Mouse (Mus musculus): ENCODE results near the gene Gm2115. TPM values are rescaled to one million over a fixed set of nuclear protein-coding genes. Genes with fewer than 3 reads are reported as not detected.

The Gm2115 gene
- 0.09 and 0.10 TPM in 2 replicates for polyA plus RNA-seq (2014; fragmentation: Nextera tagmentation; extraction: Ambion mirVana)

DNA sequence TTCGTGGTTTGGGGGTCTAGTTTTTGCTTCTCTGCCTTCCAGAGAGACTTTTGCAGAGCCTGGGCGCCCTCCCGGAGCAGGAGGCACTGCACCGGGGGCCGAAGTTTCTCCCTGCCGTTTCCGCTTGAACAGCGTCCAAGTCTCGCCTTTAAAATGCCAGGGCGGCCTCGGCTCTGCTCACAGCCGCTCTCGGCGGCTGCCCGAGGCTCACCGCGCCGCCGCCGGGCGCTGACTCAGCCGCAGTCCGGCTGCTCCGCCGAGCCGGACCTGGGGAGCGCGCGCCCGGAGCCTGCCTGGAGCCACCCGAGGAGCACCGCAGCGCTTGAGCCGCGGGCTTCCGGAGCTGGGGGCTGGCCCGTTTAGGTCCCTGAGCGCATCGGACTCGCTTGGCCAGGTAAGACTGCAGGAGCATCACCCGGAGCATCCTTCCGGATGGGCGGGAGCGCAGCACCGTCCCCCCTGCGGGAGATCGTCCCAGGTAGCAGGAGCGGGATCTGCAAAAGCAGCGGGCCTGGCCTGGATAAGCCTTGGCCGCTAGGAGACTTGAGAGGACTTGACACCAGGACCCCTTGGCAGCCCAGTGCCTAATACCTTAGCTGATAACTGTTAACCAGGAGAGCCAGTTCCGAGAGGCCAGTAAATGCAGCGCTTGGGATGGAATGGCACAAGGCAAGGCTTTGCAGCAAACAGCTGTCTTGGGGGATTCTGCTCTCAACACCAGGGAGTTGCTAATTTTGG, at the start of gene Gm2115:
Gm2115 (plus strand) TSS at position 159 of the 738 bp plus-strand sequence.
- ATAC-seq (replicated peaks; ENCODE audit: insufficient number of reproducible peaks, low FRiP score, low TSS enrichment), result 0 out of 2 replicates have a peak, but pooled peaks have one; percentile 55
- no peaks in the 10 kb centered on the region for H3K36me3 ChIP-seq (ENCODE audit: control insufficient read depth, insufficient read depth, low read length)
- H3K4me2 ChIP-seq, result peak within 1 kb of the TSS; percentile 85
- WGBS (ENCODE audit: insufficient replicate concordance), result 1% methylated on average over 52 of the region's 52 CpGs
- peak within 1 kb of the TSS; percentile 46 for H3K4me3 ChIP-seq (ENCODE audit: low read depth, low read length)
- H3K27ac ChIP-seq (ENCODE audit: low read depth, low read length), result no peak within 1 kb of the TSS
- H3K27me3 ChIP-seq (ENCODE audit: control insufficient read depth, insufficient read depth, low read length), result peaks cover 20% of the 10 kb centered on the region
- H3K4me1 ChIP-seq (ENCODE audit: control insufficient read depth, insufficient read depth, low read length), result peaks cover 8% of the 10 kb centered on the region; the same call in 1 of the 2 replicates
- no peak within 1 kb of the TSS for H3K9ac ChIP-seq (ENCODE audit: low read depth, low read length)
- H3K9me3 ChIP-seq (replicated peaks; ENCODE audit: control insufficient read depth, low read length), result no peaks in the 10 kb centered on the region

DNA sequence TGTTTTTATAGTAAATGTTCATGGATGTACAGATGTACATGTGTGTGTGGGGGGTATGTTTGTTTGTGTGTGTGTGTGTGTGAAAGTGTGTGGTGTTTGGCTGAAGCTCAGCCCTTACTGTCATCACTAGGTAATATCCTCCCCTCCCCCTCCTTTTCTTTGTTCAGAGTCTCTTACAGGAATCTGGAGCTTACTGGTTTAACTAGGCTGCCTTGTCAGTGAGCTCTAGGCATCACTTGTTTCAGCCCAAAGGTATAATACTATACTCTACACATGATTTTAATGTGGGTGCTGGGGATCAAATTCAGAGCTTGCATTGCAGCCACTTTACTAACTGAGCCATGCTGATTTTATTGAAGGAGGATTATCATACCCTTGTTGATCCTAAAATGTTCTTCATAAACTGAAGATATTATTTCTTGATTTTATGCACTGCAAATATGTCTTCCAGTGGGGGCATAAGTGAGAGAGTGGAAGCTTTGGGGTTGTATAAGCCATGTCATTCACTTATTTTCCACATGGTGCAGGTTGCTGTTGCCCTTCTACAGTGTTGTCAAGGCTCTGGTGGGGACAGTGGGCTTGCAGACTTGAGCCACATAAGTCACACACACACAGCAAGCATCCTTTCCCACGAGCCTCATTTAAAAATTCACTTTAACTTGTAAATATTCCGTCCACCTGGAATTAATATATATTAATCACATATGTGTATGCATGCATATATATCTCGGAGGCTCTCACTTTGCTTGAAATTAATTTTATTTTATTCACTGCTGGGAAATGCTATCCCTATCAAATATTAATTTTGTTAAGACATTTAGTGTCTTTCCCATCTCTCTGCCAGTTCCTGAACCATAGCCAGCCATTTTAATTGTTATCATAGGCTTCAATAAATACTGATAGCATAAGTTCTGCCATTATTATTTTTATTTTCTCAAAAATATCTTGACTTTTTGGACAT, 45.0 kb upstream of the Gm2115 start:
- H3K9me3 ChIP-seq (replicated peaks; ENCODE audit: control insufficient read depth, low read length), result no peaks in the 10 kb centered on the region
- H3K36me3 ChIP-seq (ENCODE audit: control insufficient read depth, insufficient read depth, low read length), result no peaks in the 10 kb centered on the region
- H3K27me3 ChIP-seq (ENCODE audit: control insufficient read depth, insufficient read depth, low read length), result no peaks in the 10 kb centered on the region
- 61% methylated on average over 3 of the region's 3 CpGs for WGBS (ENCODE audit: insufficient replicate concordance)
- H3K4me3 ChIP-seq (ENCODE audit: low read depth, low read length), result no peak overlapping the region
- no peak overlapping the region for H3K4me2 ChIP-seq
- H3K4me1 ChIP-seq (ENCODE audit: control insufficient read depth, insufficient read depth, low read length), result no peaks in the 10 kb centered on the region
- no peak overlapping the region for H3K27ac ChIP-seq (ENCODE audit: low read depth, low read length)
- H3K9ac ChIP-seq (ENCODE audit: low read depth, low read length), result no peak overlapping the region
- ATAC-seq (replicated peaks; ENCODE audit: insufficient number of reproducible peaks, low FRiP score, low TSS enrichment), result no peak

DNA sequence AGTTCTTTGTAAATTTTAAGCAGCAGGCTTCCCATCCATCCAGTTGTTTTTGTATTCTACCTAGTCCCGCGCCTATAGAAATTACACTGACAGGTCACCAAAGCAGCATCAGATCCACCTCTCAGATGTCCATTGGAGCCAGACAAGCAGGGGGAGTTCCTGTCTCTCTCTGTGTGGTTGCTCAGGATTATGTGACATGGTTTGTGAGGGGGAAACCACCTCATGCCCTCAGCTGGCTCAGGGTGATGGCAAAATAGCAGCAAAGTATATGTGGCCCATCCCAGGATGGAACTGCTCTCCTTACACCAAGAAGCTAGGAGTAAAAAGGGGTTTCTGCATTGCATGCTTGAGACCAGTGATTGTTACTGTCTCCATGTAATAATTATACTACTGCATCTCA, 42.3 kb upstream of the Gm2115 start:
- H3K4me3 ChIP-seq (ENCODE audit: low read depth, low read length), result no peak overlapping the region
- H3K4me2 ChIP-seq, result no peak overlapping the region
- H3K9me3 ChIP-seq (replicated peaks; ENCODE audit: control insufficient read depth, low read length), result no peaks in the 10 kb centered on the region
- H3K36me3 ChIP-seq (ENCODE audit: control insufficient read depth, insufficient read depth, low read length), result no peaks in the 10 kb centered on the region
- H3K27ac ChIP-seq (ENCODE audit: low read depth, low read length), result no peak overlapping the region
- 76% methylated on average over 2 of the region's 2 CpGs for WGBS (ENCODE audit: insufficient replicate concordance)
- ATAC-seq (replicated peaks; ENCODE audit: insufficient number of reproducible peaks, low FRiP score, low TSS enrichment), result no peak
- no peaks in the 10 kb centered on the region for H3K4me1 ChIP-seq (ENCODE audit: control insufficient read depth, insufficient read depth, low read length)
- no peaks in the 10 kb centered on the region for H3K27me3 ChIP-seq (ENCODE audit: control insufficient read depth, insufficient read depth, low read length)
- no peak overlapping the region for H3K9ac ChIP-seq (ENCODE audit: low read depth, low read length)

GRCm38 (mm10) chr7:84503163-84503562, 25.6 kb upstream of the Gm2115 start:
- no peak overlapping the region for H3K9ac ChIP-seq (ENCODE audit: low read depth, low read length)
- no peak overlapping the region for H3K4me3 ChIP-seq (ENCODE audit: low read depth, low read length)
- no peaks in the 10 kb centered on the region for H3K36me3 ChIP-seq (ENCODE audit: control insufficient read depth, insufficient read depth, low read length)
- H3K27me3 ChIP-seq (ENCODE audit: control insufficient read depth, insufficient read depth, low read length), result no peaks in the 10 kb centered on the region
- H3K4me2 ChIP-seq, result no peak overlapping the region
- H3K27ac ChIP-seq (ENCODE audit: low read depth, low read length), result no peak overlapping the region
- ATAC-seq (replicated peaks; ENCODE audit: insufficient number of reproducible peaks, low FRiP score, low TSS enrichment), result no peak
- 100% methylated on average over 1 of the region's 1 CpGs for WGBS (ENCODE audit: insufficient replicate concordance)
- no peaks in the 10 kb centered on the region for H3K9me3 ChIP-seq (replicated peaks; ENCODE audit: control insufficient read depth, low read length)
- H3K4me1 ChIP-seq (ENCODE audit: control insufficient read depth, insufficient read depth, low read length), result no peaks in the 10 kb centered on the region

GRCm38 (mm10) chr7:84518533-84519198, 10.1 kb upstream of the Gm2115 start:
- H3K27ac ChIP-seq (ENCODE audit: low read depth, low read length), result no peak overlapping the region
- ATAC-seq (replicated peaks; ENCODE audit: insufficient number of reproducible peaks, low FRiP score, low TSS enrichment), result no peak
- H3K4me3 ChIP-seq (ENCODE audit: low read depth, low read length), result no peak overlapping the region
- H3K36me3 ChIP-seq (ENCODE audit: control insufficient read depth, insufficient read depth, low read length), result no peaks in the 10 kb centered on the region
- no peaks in the 10 kb centered on the region for H3K4me1 ChIP-seq (ENCODE audit: control insufficient read depth, insufficient read depth, low read length)
- H3K9me3 ChIP-seq (replicated peaks; ENCODE audit: control insufficient read depth, low read length), result no peaks in the 10 kb centered on the region; the same call in 1 of the 2 replicates
- no peaks in the 10 kb centered on the region for H3K27me3 ChIP-seq (ENCODE audit: control insufficient read depth, insufficient read depth, low read length)
- H3K9ac ChIP-seq (ENCODE audit: low read depth, low read length), result no peak overlapping the region
- H3K4me2 ChIP-seq, result no peak overlapping the region

DNA sequence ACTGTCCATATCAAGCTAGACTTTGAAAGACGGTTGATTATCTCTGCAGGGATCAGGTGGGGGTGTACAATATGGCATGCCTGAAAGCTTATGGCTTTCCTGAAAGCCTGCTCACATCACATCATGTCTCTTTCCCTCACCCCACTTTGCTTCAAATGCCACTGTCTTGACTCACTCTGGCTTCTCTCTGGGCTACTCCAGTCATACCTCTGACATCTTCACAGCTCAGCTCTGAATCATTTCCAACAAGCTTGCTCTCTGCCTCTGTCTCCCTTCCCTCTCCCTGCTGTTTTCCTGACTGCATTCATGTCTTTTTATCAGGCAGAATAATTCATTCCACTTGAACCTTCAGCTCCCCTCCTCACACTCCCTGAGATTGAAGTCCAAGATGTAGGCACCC, 7.4 kb upstream of the Gm2115 start:
- no peak for ATAC-seq (replicated peaks; ENCODE audit: insufficient number of reproducible peaks, low FRiP score, low TSS enrichment)
- WGBS (ENCODE audit: insufficient replicate concordance), result 52% methylated on average over 1 of the region's 1 CpGs
- no peaks in the 10 kb centered on the region; the same call in 1 of the 2 replicates for H3K9me3 ChIP-seq (replicated peaks; ENCODE audit: control insufficient read depth, low read length)
- H3K4me2 ChIP-seq, result no peak overlapping the region
- H3K4me1 ChIP-seq (ENCODE audit: control insufficient read depth, insufficient read depth, low read length), result no peaks in the 10 kb centered on the region
- H3K9ac ChIP-seq (ENCODE audit: low read depth, low read length), result no peak overlapping the region
- H3K27me3 ChIP-seq (ENCODE audit: control insufficient read depth, insufficient read depth, low read length), result no peaks in the 10 kb centered on the region
- H3K27ac ChIP-seq (ENCODE audit: low read depth, low read length), result no peak overlapping the region
- H3K4me3 ChIP-seq (ENCODE audit: low read depth, low read length), result no peak overlapping the region
- H3K36me3 ChIP-seq (ENCODE audit: control insufficient read depth, insufficient read depth, low read length), result no peaks in the 10 kb centered on the region

GRCm38 (mm10) chr7:84522426-84522825, 6.3 kb upstream of the Gm2115 start:
- no peak overlapping the region for H3K4me2 ChIP-seq
- ATAC-seq (replicated peaks; ENCODE audit: insufficient number of reproducible peaks, low FRiP score, low TSS enrichment), result no peak
- 36% methylated on average over 1 of the region's 1 CpGs for WGBS (ENCODE audit: insufficient replicate concordance)
- H3K27ac ChIP-seq (ENCODE audit: low read depth, low read length), result no peak overlapping the region
- no peak overlapping the region for H3K9ac ChIP-seq (ENCODE audit: low read depth, low read length)
- H3K36me3 ChIP-seq (ENCODE audit: control insufficient read depth, insufficient read depth, low read length), result no peaks in the 10 kb centered on the region
- H3K9me3 ChIP-seq (replicated peaks; ENCODE audit: control insufficient read depth, low read length), result no peaks in the 10 kb centered on the region; the same call in 1 of the 2 replicates
- H3K27me3 ChIP-seq (ENCODE audit: control insufficient read depth, insufficient read depth, low read length), result no peaks in the 10 kb centered on the region
- no peak overlapping the region for H3K4me3 ChIP-seq (ENCODE audit: low read depth, low read length)
- no peaks in the 10 kb centered on the region for H3K4me1 ChIP-seq (ENCODE audit: control insufficient read depth, insufficient read depth, low read length)

- no peak overlapping the region for H3K4me3 ChIP-seq (ENCODE audit: low read depth, low read length)
- no peak overlapping the region for H3K4me2 ChIP-seq
- no peaks in the 10 kb centered on the region for H3K9me3 ChIP-seq (replicated peaks; ENCODE audit: control insufficient read depth, low read length)
- no peaks in the 10 kb centered on the region for H3K36me3 ChIP-seq (ENCODE audit: control insufficient read depth, insufficient read depth, low read length)
- ATAC-seq (replicated peaks; ENCODE audit: insufficient number of reproducible peaks, low FRiP score, low TSS enrichment), result no peak
- 38% methylated on average over 1 of the region's 1 CpGs for WGBS (ENCODE audit: insufficient replicate concordance)
- H3K27ac ChIP-seq (ENCODE audit: low read depth, low read length), result no peak overlapping the region
- peaks cover 8% of the 10 kb centered on the region; the same call in 1 of the 2 replicates for H3K4me1 ChIP-seq (ENCODE audit: control insufficient read depth, insufficient read depth, low read length)
- H3K27me3 ChIP-seq (ENCODE audit: control insufficient read depth, insufficient read depth, low read length), result peaks cover 20% of the 10 kb centered on the region
- H3K9ac ChIP-seq (ENCODE audit: low read depth, low read length), result no peak overlapping the region
Observed at GRCm38 (mm10) chr7:84526171-84526570, 2.6 kb upstream of the Gm2115 start.

Measured in heart, embryonic 11.5 days (tissue).